Mouse (Mus musculus) embryo, embryonic 11.5 days (tissue): ENCODE measurements around the gene Bend5.

Experiments used
- DNase-seq: peaks from one replicate; pipeline ENCODE4 v3.0.0-alpha.2; 2012; ENCODE audit warnings: low read depth, low spot score

Bend5 gene

GRCm38 (mm10) chr4:111486187-111486586 lies 71.4 kb downstream of the Bend5 start:
- DNase-seq, result no peak

- no peak for DNase-seq
Measured at GRCm38 (mm10) chr4:111487233-111487843, 72.5 kb downstream of the Bend5 start.

- DNase-seq, result no peak
Measured at GRCm38 (mm10) chr4:111493750-111494404, 79.1 kb downstream of the Bend5 start.

GRCm38 (mm10) chr4:111495949-111496348 lies 81.1 kb downstream of the Bend5 start:
- peak; percentile 43 for DNase-seq

GRCm38 (mm10) chr4:111498751-111499150 lies 83.9 kb downstream of the Bend5 start:
- no peak for DNase-seq

- DNase-seq, result no peak
Measured at GRCm38 (mm10) chr4:111501441-111501840, 86.6 kb downstream of the Bend5 start.

GRCm38 (mm10) chr4:111502965-111503727 lies 88.3 kb downstream of the Bend5 start:
- DNase-seq, result no peak

GRCm38 (mm10) chr4:111504952-111505351 lies 90.1 kb downstream of the Bend5 start:
- no peak for DNase-seq
